Mouse (Mus musculus) thymus, postnatal 36 days (tissue): ENCODE data around the gene Ptprh.
"Not testable (repeated sequence)": the region's sequence is repeated elsewhere in the genome, so short reads cannot be mapped to it uniquely, and the experiment has no call there.

Source experiments
- DNase-seq, 2 experiments: peaks; one replicate each; pipeline ENCODE4 v3.0.0; 2022; ENCODE audit warnings: mixed read lengths in 2 of 2

The Ptprh gene

DNA sequence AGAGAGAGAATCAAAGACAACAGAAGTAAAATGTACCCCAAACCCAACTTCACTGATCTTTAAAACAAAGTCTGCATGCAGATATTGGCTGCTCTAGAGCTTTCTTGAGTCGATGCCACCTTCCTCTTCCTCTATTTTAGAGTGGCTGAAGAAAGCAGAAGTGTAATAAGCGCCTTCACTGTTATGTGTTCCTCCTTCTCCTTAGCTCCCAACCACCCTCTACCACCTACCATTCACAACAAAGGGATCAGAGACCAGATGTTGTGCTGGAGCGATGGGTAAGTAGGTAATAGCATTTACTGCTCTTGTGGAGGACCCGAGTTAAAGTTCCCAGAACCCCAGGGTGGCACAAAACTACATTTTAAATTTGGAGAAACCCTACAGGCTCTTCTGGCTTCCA lies 6.8 kb downstream of the Ptprh start:
- not testable (repeated sequence) for DNase-seq

DNA sequence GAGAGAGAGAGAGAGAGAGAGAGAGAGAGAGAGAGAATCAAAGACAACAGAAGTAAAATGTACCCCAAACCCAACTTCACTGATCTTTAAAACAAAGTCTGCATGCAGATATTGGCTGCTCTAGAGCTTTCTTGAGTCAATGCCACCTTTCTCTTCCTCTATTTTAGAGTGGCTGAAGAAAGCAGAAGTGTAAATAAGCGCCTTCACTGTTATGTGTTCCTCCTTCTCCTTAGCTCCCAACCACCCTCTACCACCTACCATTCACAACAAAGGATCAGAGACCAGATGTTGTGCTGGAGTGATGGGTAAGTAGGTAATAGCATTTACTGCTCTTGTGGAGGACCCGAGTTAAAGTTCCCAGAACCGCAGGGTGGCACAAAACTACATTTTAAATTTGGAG lies 22.4 kb downstream of the Ptprh start:
- not testable (repeated sequence) for DNase-seq

DNA sequence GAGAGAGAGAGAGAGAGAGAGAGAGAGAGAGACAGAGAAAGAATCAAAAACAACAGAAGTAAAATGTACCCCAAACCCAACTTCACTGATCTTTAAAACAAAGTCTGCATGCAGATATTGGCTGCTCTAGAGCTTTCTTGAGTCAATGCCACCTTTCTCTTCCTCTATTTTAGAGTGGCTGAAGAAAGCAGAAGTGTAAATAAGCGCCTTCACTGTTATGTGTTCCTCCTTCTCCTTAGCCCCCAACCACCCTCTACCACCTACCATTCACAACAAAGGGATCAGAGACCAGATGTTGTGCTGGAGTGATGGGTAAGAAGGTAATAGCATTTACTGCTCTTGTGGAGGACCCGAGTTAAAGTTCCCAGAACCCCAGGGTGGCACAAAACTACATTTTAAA lies 31.5 kb downstream of the Ptprh start:
- DNase-seq: not testable (repeated sequence)

DNA sequence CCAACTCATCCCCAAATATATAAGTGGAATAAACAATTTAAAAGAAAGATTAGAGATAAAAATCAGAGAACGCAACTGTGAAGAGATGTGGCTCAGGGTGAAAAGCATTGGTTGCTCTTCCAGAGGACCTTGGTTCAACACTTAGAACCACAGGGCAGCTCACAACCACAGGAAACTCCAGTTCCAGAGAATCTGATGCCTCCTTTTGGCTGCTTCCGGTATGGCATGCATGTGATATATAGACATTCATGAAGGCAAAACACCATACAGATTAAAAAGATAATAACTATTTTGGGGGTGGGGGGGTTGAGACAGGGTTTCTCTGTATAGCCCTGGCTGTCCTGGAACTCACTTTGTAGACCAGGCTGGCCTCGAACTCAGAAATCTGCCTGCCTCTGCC lies 41.2 kb downstream of the Ptprh start:
- DNase-seq: no peak

DNA sequence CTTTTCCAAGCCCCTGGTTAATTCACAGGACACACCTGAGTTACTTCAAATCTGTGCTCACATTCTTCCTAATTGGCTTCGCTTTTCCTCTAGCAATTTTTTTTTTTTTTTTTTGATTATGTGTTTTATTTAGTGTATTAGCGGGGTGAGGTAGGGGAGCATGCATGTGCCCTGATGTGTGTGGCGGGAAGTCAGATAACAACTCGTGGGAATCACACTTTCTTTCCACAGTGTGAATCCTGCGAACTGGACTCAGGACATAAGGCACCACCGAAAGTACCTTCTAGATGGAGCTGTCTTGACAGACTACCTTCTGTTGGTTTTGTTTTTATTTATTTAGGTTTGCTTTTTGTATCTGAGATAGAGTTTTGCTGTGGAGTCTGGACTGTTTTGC lies 46.7 kb downstream of the Ptprh start:
- DNase-seq: no peak

- DNase-seq: peak; percentile 69 to 73
Observed at GRCm38 (mm10) chr7:4556256-4557166, 47.3 kb downstream of the Ptprh start.

DNA sequence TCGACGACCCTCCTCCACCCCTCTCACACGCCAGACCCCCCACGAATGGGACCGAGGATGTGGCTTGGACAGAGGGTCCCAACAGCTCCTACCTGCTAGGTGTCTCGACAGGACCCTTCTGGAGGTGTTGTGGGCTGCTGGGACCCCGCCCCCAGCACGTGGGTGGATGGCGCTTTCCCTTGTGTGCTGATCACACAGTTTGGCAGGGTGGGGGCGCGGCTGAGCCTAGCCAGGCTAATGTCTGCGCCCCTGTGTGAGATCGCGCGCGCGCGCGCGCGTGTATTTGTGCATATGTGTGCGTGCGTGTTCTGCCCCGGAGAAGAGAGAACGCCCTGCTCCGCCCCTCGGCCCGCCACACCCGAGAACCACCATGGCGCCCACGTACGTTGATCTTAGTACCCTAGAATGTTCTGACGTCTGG lies 56.6 kb downstream of the Ptprh start, which contains the start of gene Syt5:
Syt5 (minus strand) TSS at position 321 of the 421 bp plus-strand sequence.
- no peak for DNase-seq

- no peak for DNase-seq
Observed at GRCm38 (mm10) chr7:4546591-4547131, 57.2 kb downstream of the Ptprh start.

- no peak for DNase-seq
Observed at GRCm38 (mm10) chr7:4546050-4546449, 57.8 kb downstream of the Ptprh start.

GRCm38 (mm10) chr7:4542013-4542412 lies 61.8 kb downstream of the Ptprh start:
- no peak for DNase-seq

DNA sequence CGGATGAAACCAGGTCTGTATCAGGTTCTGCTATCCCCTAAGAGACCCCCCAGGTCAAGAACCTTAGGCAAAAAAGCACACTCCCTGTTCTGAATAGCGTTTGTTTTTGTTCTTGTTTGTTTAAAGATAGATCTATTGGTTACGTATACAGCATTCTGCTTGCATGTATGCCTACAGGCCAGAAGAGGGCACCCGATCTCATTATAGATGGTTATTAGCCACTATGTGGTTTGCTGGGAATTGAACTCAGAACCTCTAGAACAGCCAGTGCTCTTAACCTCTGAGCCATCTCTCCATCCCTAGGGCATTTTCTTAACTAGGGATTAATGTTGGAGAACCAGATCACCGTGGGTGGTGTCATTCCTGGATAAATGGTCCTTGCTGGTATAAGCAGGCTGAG lies 62.5 kb downstream of the Ptprh start:
- DNase-seq: no peak

GRCm38 (mm10) chr7:4539019-4539418 lies 64.8 kb downstream of the Ptprh start:
- DNase-seq: no peak

- DNase-seq: no peak
Observed at GRCm38 (mm10) chr7:4537181-4537580, 66.7 kb downstream of the Ptprh start.

DNA sequence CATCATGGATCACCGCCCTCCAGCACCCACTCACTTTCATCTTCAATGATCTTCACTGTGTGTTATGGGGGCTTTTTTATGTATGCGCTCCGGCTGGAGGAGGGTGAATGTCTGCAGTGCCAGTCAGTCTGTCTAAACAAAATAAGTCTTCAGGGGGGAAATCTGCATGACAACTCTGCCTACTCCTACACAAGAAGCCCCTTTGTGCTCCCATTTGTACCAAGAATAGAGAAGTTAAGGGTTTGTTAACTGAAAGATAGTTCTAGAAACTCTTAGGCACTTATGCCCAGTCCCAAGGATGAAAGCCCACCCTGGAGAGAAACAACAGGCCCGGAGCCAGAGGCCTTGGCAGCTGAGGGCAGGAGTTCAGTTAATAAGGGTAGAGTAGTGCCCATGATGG lies 67.5 kb downstream of the Ptprh start:
- no peak for DNase-seq

DNA sequence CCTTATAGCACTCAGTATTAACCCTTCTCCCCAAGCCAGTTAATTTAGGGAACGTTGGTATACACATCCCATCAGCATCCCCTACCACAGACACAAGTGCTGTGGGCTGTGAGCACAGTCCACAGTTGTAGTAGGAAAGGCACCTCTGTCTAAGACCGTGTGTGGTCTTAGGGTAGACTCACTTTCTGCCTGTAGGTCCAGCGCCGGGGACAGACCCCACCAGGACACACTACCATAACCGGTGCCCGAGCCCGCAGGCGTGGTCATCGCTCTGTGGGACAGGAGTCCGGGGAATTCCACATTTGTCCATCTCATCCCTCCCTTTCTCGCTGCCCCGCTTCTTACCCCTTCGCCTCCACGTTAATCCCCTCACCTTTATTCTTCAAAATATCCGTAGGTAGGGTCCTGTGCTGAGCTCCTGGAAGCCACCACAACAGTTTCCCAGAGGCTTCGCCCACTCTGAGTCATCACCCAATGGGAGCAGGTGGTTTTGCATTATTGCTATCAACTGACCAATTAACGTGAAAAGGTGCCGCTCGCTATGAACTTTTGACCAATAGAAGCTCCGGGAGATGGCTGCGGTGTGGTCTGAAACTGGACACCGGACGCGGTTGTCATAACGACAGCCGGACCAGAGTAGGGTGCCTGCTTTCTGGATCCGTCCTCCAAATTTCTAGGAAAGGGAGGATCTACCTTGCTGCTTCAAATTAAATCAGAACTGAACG lies 71.7 kb downstream of the Ptprh start, which contains the start of gene Dnaaf3:
Dnaaf3 (minus strand) TSS at position 449 of the 725 bp plus-strand sequence.
- DNase-seq: no peak

GRCm38 (mm10) chr7:4530166-4530565 lies 73.7 kb downstream of the Ptprh start:
- not testable (repeated sequence) for DNase-seq

DNA sequence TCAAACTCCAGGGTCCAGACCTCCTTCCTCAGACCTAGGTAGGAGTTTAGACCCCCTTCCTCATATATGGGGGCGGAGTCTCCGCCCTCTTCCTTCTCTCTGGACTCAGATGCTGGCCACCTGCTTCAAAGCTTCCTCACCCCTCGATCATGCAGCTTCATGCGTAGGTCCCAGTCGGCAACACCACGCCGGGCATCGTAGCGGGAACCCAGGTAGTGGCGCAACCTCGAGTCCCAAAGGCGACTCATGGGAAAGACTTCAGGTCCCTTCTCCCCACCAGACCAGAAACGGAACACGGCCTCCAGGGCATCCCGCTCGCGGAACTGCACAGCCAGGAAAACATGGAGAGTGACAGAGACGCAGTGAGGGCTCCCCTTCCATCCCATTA lies 76.5 kb downstream of the Ptprh start:
- no peak for DNase-seq

- DNase-seq: peak; percentile 72 to 81
Observed at GRCm38 (mm10) chr7:4526341-4527301, 77.2 kb downstream of the Ptprh start.

GRCm38 (mm10) chr7:4524212-4524922 lies 79.5 kb downstream of the Ptprh start, which contains the start of gene Tnni3:
Gene Tnni3 (minus strand): TSS chr7:4524229.
- peak; percentile 46 to 49 for DNase-seq

DNA sequence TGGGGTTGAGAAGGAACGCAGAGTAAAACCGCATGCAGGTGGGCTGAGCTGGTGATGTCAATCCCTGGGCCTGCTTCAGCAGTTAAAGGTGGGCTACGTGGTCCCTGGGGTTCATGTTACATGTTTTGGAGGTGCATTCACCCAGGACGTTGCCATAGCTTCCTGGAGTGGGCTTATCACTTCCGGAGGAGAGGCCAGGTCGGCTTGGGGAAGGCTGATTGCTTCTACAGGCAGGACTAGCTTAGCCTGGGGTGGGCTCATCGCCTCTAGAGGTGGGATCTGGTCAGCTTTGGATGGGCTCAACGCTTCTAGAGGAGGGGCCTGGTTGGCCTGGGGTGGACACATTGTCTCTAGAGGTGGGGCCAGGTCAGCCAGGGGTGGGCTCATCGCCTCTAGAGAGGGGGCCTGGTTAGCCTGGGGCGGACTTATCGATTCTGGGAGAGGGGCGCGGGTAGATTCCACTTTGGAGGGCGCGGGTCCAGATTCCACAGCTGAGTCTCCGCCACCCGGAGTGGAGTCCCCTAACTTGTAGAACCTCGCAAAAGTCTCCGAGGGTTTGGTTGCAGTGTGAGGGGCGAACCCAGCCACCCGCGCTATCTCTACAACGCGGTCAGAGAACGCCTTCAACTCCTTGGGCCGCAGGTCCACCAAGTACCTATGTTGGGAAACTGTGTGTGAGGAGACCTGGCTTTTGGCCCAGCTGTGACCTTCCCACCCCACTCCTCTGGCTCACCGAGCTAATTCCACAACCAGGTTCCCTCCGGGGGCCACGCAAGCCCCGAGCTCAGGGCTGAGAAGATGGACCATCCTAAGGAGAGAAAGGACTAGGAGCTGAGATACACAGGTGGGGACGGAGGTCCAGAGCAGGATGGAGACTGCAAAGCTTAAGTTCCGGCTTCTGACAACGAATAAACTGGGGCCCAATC lies 80.4 kb downstream of the Ptprh start:
- no peak for DNase-seq
